Mouse (Mus musculus): ENCODE measurements around the gene Tsc22d1.

- TF ChIP-seq GATA1 (IDR thresholded peaks at IDR 0.05; ENCODE audit: borderline replicate concordance, low read length) (no peak), FLI1 (IDR thresholded peaks at IDR 0.05; ENCODE audit: low read length) (no peak)
Observed at GRCm38 (mm10) chr14:76374601-76375000, 40.2 kb upstream of the Tsc22d1 start.
